Comparison of ENCODE assay signal across 8 mouse cellular contexts in the genomic region with DNA sequence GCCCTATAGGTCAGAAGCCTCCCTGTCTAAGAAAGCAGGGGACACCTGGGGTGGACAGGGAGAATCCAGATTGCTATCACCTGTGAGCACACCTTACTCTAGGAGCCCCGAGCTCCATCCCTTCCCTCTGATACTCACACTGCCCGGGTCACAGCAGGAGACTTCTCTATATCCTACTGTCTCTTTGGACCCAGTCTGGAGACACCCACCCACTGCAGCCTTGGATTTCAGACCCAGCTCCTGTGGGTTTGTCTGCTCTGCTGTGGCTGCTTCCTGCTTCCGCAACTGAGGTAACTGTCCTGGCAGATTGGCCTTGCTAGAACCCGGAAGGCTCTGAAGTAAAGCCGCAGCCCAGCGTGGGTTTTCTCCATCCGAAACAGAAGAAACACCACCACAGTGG. TPM values are rescaled to one million over a fixed set of nuclear protein-coding genes. Genes with fewer than 3 reads are reported as not detected.
DNase-seq lines count a peak whose midpoint lies in the region; ATAC-seq and TF ChIP-seq lines count a peak whose summit lies in the region.

No protein-coding gene starts in this region.

- no peak overlapping the region for H3K27ac ChIP-seq in forebrain, embryonic 12.5 days
- no peak overlapping the region for H3K27ac ChIP-seq in intestine, postnatal 0 days (ENCODE audit: low read depth, low read length)
- no peak overlapping the region for H3K27ac ChIP-seq in midbrain, embryonic 11.5 days (ENCODE audit: low read depth, low read length)

- peaks cover 16% of the 10 kb centered on the region for H3K4me1 ChIP-seq in forebrain, embryonic 12.5 days
- no peaks in the 10 kb centered on the region for H3K4me1 ChIP-seq in intestine, postnatal 0 days (replicated peaks; ENCODE audit: control insufficient read depth, insufficient read depth, low read length)
- peaks cover 4% of the 10 kb centered on the region; the same call in 1 of the 2 replicates for H3K4me1 ChIP-seq in midbrain, embryonic 11.5 days (ENCODE audit: control insufficient read depth, insufficient read depth, low read length)

- H3K4me3 ChIP-seq in forebrain, embryonic 12.5 days (replicated peaks): peak overlapping the region; percentile 51; the same call in 1 of the 2 replicates
- peak overlapping the region; percentile 46 for H3K4me3 ChIP-seq in intestine, postnatal 0 days (ENCODE audit: low read depth, low read length)
- no peak overlapping the region for H3K4me3 ChIP-seq in midbrain, embryonic 11.5 days (ENCODE audit: low read depth, low read length)

- H3K27me3 ChIP-seq in forebrain, embryonic 12.5 days: peaks cover 38% of the 10 kb centered on the region
- peaks cover 11% of the 10 kb centered on the region; the same call in 1 of the 2 replicates for H3K27me3 ChIP-seq in intestine, postnatal 0 days (replicated peaks; ENCODE audit: control insufficient read depth, insufficient read depth, low read length)
- peaks cover 4% of the 10 kb centered on the region; the same call in 1 of the 2 replicates for H3K27me3 ChIP-seq in midbrain, embryonic 11.5 days (ENCODE audit: control insufficient read depth, insufficient read depth, low read length)

- 86% methylated on average over 7 of the region's 7 CpGs for WGBS in forebrain, embryonic 12.5 days
- 79% methylated on average over 7 of the region's 7 CpGs for WGBS in intestine, postnatal 0 days
- WGBS in midbrain, embryonic 11.5 days: 78% methylated on average over 7 of the region's 7 CpGs

- H3K4me2 ChIP-seq in forebrain, embryonic 12.5 days: peak overlapping the region; percentile 98
- H3K4me2 ChIP-seq in intestine, postnatal 0 days (replicated peaks; ENCODE audit: low read depth): peak overlapping the region; percentile 82
- peak overlapping the region; percentile 97 for H3K4me2 ChIP-seq in midbrain, embryonic 11.5 days

- peak; percentile 18 for DNase-seq in adrenal gland, postnatal 10 days
- no peak for DNase-seq in adrenal gland, adult 18-20 months (ENCODE audit: low spot score in 2 of 2)
- DNase-seq in midbrain, embryonic 11.5 days (ENCODE audit: low spot score, missing footprints): no peak
- DNase-seq in layer of hippocampus, adult 9-11 months: no peak
- DNase-seq in gastrocnemius, postnatal 25 days: no peak
- DNase-seq in spleen, adult 12 weeks (ENCODE audit: low spot score): no peak

- TF ChIP-seq CTCF in intestine, postnatal 0 days (IDR thresholded peaks at IDR 0.05; ENCODE audit: low read depth): no peak

- H3K9me3 ChIP-seq in forebrain, embryonic 12.5 days: no peaks in the 10 kb centered on the region
- no peaks in the 10 kb centered on the region for H3K9me3 ChIP-seq in intestine, postnatal 0 days (ENCODE audit: control insufficient read depth)
- no peaks in the 10 kb centered on the region for H3K9me3 ChIP-seq in midbrain, embryonic 11.5 days (ENCODE audit: control insufficient read depth, low read length)

- no peak for ATAC-seq in forebrain, embryonic 12.5 days (ENCODE audit: low FRiP score)
- ATAC-seq in intestine, postnatal 0 days: no peak
- ATAC-seq in midbrain, embryonic 11.5 days (ENCODE audit: low FRiP score): no peak

- no peak overlapping the region for H3K9ac ChIP-seq in forebrain, embryonic 12.5 days
- no peak overlapping the region for H3K9ac ChIP-seq in intestine, postnatal 0 days (ENCODE audit: low read depth, low read length)
- no peak overlapping the region for H3K9ac ChIP-seq in midbrain, embryonic 11.5 days (ENCODE audit: low read length)

- H3K36me3 ChIP-seq in forebrain, embryonic 12.5 days (replicated peaks): no peaks in the 10 kb centered on the region
- H3K36me3 ChIP-seq in intestine, postnatal 0 days (ENCODE audit: control insufficient read depth, insufficient read depth): no peaks in the 10 kb centered on the region
- H3K36me3 ChIP-seq in midbrain, embryonic 11.5 days (ENCODE audit: control insufficient read depth, insufficient read depth, low read length): no peaks in the 10 kb centered on the region

RNA-seq across cellular contexts. Expression of a gene that starts 1.6 kb away (rescaled TPM):
- total RNA-seq in adrenal gland, postnatal 10 days (2021): 10 to 100 TPM; 21.8 to 25.0 TPM
- 10 to 100 TPM; 13.2 to 16.8 TPM for total RNA-seq in adrenal gland, adult 18-20 months (2021)
- 5.0 and 5.6 TPM in 2 replicates for polyA plus RNA-seq in forebrain, embryonic 12.5 days (2016; fragmentation: Nextera tagmentation; extraction: Ambion mirVana)
- 6.9 and 7.8 TPM in 2 replicates for polyA plus RNA-seq in intestine, postnatal 0 days (2015; fragmentation: Nextera tagmentation; extraction: Ambion mirVana)
- 4.1 and 4.4 TPM in 2 replicates for polyA plus RNA-seq in midbrain, embryonic 11.5 days (2014; fragmentation: Nextera tagmentation; extraction: Ambion mirVana)
- 1 to 10 TPM; 4.1 to 5.2 TPM for total RNA-seq in gastrocnemius, postnatal 25 days (2021)
